Mouse (Mus musculus): ENCODE measurements around the gene Itih3.

Itih3 gene

GRCm38 (mm10) chr14:30902628-30903027 is 20.9 kb downstream of the Itih3 start:
- no peak for DNase-seq (ENCODE audit: low spot score)

GRCm38 (mm10) chr14:30899972-30900371 is 23.6 kb downstream of the Itih3 start:
- DNase-seq (ENCODE audit: low spot score), result no peak

- peak; percentile 69 for DNase-seq (ENCODE audit: low spot score)
Measured at GRCm38 (mm10) chr14:30888271-30888732, 35.3 kb downstream of the Itih3 start.

- DNase-seq (ENCODE audit: low spot score), result no peak
Measured at GRCm38 (mm10) chr14:30886204-30886603, 37.4 kb downstream of the Itih3 start, which contains the start of gene Itih4. TSS of gene Itih4 (plus strand) at chr14:30886476.

- DNase-seq (ENCODE audit: low spot score), result no peak
Measured at GRCm38 (mm10) chr14:30885298-30885697, 38.3 kb downstream of the Itih3 start.

- no peak for DNase-seq (ENCODE audit: low spot score)
Measured at GRCm38 (mm10) chr14:30881718-30882108, 41.8 kb downstream of the Itih3 start.

GRCm38 (mm10) chr14:30880811-30881717 is 42.5 kb downstream of the Itih3 start:
- peak; percentile 60 for DNase-seq (ENCODE audit: low spot score)

GRCm38 (mm10) chr14:30880251-30880650 is 43.3 kb downstream of the Itih3 start:
- no peak for DNase-seq (ENCODE audit: low spot score)

- DNase-seq (ENCODE audit: low spot score), result no peak
Measured at GRCm38 (mm10) chr14:30879794-30880193, 43.8 kb downstream of the Itih3 start.

- DNase-seq (ENCODE audit: low spot score), result no peak
Measured at GRCm38 (mm10) chr14:30878958-30879571, 44.5 kb downstream of the Itih3 start, which contains the start of gene Mustn1. TSS of gene Mustn1 (plus strand) at chr14:30879200.

GRCm38 (mm10) chr14:30877827-30878226 is 45.7 kb downstream of the Itih3 start:
- DNase-seq (ENCODE audit: low spot score), result no peak

- DNase-seq (ENCODE audit: low spot score), result no peak
Measured at GRCm38 (mm10) chr14:30876451-30876850, 47.1 kb downstream of the Itih3 start.

GRCm38 (mm10) chr14:30875955-30876354 is 47.6 kb downstream of the Itih3 start:
- DNase-seq (ENCODE audit: low spot score), result no peak

- no peak for DNase-seq (ENCODE audit: low spot score)
Measured at GRCm38 (mm10) chr14:30875130-30875865, 48.3 kb downstream of the Itih3 start.

GRCm38 (mm10) chr14:30874095-30874700 is 49.4 kb downstream of the Itih3 start:
- no peak for DNase-seq (ENCODE audit: low spot score)

- no peak for DNase-seq (ENCODE audit: low spot score)
Measured at GRCm38 (mm10) chr14:30870206-30871147, 53.1 kb downstream of the Itih3 start.

- DNase-seq (ENCODE audit: low spot score), result no peak
Measured at GRCm38 (mm10) chr14:30869391-30869801, 54.2 kb downstream of the Itih3 start.

GRCm38 (mm10) chr14:30868826-30869225 is 54.7 kb downstream of the Itih3 start:
- no peak for DNase-seq (ENCODE audit: low spot score)

GRCm38 (mm10) chr14:30867042-30867441 is 56.5 kb downstream of the Itih3 start:
- peak; percentile 68 for DNase-seq (ENCODE audit: low spot score)

GRCm38 (mm10) chr14:30865311-30865710 is 58.2 kb downstream of the Itih3 start:
- DNase-seq (ENCODE audit: low spot score), result no peak

- no peak for DNase-seq (ENCODE audit: low spot score)
Measured at GRCm38 (mm10) chr14:30862368-30862767, 61.2 kb downstream of the Itih3 start.

Measured in ovary, postnatal 14 days (tissue).